Mouse (Mus musculus) gastrocnemius, adult 2 months (tissue): ENCODE measurements at regions not wholly inside any gene's neighbourhood (a gene's known extent, or its start where the extent isn't known, plus 50 kb on each side); places are given as distances from the start of the nearest gene placed in this dataset.

Source experiments
- DNase-seq: peaks from one replicate; pipeline ENCODE4 v3.0.0; 2022
- H3K27ac ChIP-seq: fragments of 200-600 bp; 2 replicates; pipeline ENCODE4 v1.8.1; 2022; ENCODE audit warnings: mild to moderate bottlenecking
- H3K4me3 ChIP-seq: fragments of 200-600 bp; 2 replicates; pipeline ENCODE4 v1.8.1; 2022; ENCODE audit warnings: mild to moderate bottlenecking, moderate library complexity
- CTCF ChIP-seq: fragments of 200-600 bp; IDR thresholded peaks from 2 replicates; pipeline ENCODE4 v1.8.1; 2022; ENCODE audit warnings: antibody characterized with exemption, mild to moderate bottlenecking, moderate library complexity
- intact Hi-C: fragments of 180-260 bp; cut with DNase I; formaldehyde crosslinking; loops from one replicate; pipeline ENCODE4 v1.15.1; 2025

- intact Hi-C loops = no loop called here
- no peak overlapping the region for H3K4me3 ChIP-seq
- no peak overlapping the region for H3K27ac ChIP-seq
- TF ChIP-seq CTCF = no peak
- no peak for DNase-seq
Measured at GRCm38 (mm10) chr8:33138874-33139273, 289.6 kb upstream of the 5930422O12Rik start.

GRCm38 (mm10) chr8:33139850-33140249 is 288.7 kb upstream of the 5930422O12Rik start:
- Histone ChIP-seq H3K27ac (no peak overlapping the region), H3K4me3 (no peak overlapping the region)
- DNase-seq = no peak
- TF ChIP-seq CTCF = no peak
- intact Hi-C loops = no loop called here

- no peak for DNase-seq
- no peak for TF ChIP-seq CTCF
- no peak overlapping the region for H3K4me3 ChIP-seq
- no peak overlapping the region for H3K27ac ChIP-seq
- intact Hi-C loops = no loop called here
Measured at GRCm38 (mm10) chr8:33177642-33178041, 250.9 kb upstream of the 5930422O12Rik start.

GRCm38 (mm10) chr8:33183029-33183428 is 245.5 kb upstream of the 5930422O12Rik start:
- TF ChIP-seq CTCF = no peak
- DNase-seq = no peak
- Histone ChIP-seq H3K4me3 (no peak overlapping the region), H3K27ac (no peak overlapping the region)
- intact Hi-C loops = loop anchor here (10.0 kb wide), 2 partner anchors 888 to 1658 kb away; no protein-coding TSS in a partner anchor
